Mouse (Mus musculus) ovary, postnatal 10 days (tissue): ENCODE results near the gene Zkscan6.

Source experiments
- DNase-seq: peaks from one replicate; pipeline ENCODE4 v3.0.0; 2022; ENCODE audit warnings: low spot score

Gene Zkscan6

DNA sequence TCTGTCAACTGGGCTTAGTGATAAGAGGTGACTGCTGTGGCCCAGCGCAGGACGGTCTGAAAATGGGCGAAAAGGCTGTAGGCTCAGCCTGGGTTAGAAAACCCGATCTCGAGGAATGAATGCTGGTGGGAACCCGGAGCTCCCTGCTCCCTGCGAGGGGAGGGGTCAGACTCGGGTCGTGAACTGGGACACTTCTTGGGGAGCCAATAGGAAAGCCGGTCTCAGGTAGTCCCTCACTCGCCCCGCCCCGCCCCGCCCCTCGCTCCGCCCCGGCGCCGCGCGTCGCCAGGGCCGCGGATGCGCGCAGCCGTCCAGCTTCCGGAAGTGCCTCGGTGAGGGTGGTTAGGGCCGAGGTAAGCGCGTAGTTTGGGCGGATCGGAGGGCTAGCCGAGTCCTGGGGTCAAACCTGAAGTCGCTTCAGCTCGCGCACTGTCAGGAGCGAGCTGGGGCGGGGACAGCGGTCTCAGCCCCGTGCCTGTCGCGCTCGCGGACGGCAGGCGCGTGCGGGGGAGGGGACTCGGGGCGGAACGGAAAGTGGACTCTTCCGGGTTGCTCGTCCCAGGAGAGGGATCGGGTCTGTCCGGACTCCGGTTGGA is at the start of gene Zkscan6:
TSS of gene Zkscan6 (plus strand) at position 267 of the 596 bp plus-strand sequence.
- peak; percentile 51 for DNase-seq

GRCm38 (mm10) chr11:65759350-65759749 is 47.6 kb upstream of the Zkscan6 start:
- DNase-seq = no peak

DNA sequence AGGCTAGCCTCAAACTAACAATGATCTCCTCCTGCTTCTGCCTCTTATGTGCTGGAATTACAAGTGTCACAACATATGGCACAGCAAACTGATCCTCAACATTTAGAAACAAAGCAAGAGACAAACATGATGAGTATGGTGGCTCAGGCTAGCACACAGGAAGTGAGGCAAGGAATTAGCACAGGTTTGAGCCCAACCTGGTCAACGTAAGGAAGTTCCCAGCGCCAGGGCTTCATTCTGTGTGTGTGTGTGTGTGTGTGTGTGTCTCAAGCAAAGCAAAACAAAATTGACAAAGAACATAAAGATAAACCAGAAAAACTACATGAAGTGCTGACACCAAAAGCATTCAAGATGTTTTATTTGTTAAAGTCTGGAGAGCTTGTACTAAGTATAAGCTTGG is 46.1 kb upstream of the Zkscan6 start:
- DNase-seq = no peak

- no peak for DNase-seq
Observed at GRCm38 (mm10) chr11:65768445-65768844, 38.5 kb upstream of the Zkscan6 start.

- DNase-seq = no peak
Observed at GRCm38 (mm10) chr11:65769990-65770389, 37.0 kb upstream of the Zkscan6 start.

- no peak for DNase-seq
Observed at GRCm38 (mm10) chr11:65771546-65771945, 35.4 kb upstream of the Zkscan6 start.

- no peak for DNase-seq
Observed at GRCm38 (mm10) chr11:65773535-65773934, 33.4 kb upstream of the Zkscan6 start.

- DNase-seq = no peak
Observed at GRCm38 (mm10) chr11:65773946-65774656, 32.9 kb upstream of the Zkscan6 start.

- DNase-seq = no peak
Observed at GRCm38 (mm10) chr11:65776906-65777611, 29.9 kb upstream of the Zkscan6 start.

DNA sequence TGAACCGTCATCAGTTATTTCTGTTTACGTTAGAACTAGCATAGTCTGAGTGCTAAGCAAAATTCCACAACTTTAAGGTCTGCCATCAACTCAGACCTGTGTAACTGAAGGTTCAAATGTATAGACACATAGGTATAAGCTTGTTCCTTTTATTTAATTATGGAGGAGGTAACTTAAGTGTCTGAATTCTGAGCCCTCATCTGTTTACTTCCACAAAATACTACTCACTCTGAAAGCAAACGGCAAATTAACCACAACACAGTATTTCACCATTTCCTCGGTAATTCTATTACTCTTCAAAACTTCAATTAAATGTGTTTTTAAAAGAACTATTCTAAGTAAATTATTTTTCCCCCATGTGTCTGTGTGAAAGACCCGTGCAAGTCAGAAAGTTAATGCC is 29.2 kb upstream of the Zkscan6 start:
- no peak for DNase-seq

GRCm38 (mm10) chr11:65779066-65779465 is 27.9 kb upstream of the Zkscan6 start:
- no peak for DNase-seq

DNA sequence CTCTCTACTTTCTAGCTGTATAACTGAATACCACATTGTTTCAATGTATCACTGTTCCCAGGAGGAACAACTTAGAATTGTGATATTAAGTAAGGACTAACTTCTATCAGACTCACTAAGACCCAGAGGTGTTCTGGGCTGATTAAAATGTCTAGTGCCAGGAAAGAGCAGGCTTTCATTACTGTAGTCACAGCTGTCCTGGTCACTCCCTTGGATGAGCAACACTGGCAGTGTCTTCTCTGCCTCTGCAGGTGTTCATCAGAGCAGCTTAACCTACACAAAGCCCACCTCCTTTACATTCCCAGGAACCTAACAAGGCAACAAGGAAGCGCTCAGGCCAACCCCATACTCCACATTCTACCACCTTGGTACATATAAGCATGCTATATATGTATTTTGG is 27.4 kb upstream of the Zkscan6 start:
- no peak for DNase-seq

DNA sequence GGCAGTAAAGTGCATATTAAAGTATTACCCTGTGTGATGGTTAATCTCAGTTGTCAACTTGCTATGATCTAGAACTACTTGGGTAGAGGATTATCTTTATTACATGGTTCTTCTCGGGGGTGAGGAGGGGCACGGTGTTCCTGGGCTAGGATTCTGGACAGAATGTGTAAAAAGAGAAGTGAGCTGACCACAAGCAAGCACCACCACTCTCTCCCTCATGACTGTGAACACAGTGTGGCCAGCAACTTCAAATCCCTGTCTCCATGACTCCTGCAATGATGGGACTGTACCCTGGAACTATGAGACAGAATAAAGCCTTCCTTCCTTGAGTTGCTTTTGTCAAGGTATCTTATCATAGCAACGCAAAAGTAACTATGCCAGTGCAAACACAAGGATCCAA is 25.4 kb upstream of the Zkscan6 start:
- DNase-seq = no peak

DNA sequence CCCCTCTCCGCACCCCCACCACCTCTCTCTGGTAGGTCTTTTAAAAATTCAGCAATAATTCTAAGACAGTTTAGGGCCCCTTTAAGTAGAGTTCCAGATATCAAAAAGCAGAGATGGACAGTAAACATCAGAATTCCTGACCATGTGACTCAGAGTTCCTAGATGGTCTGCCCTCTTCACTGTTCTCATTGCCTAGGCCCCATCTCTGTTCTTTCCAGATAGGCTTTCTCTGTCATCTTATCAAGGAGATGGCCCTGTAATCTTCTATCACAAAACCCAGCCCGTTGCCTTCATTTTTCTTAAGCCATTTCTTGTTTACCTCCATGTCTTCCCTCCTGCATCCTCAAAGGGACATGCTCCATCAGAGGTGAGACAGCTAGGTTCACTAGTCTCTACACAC is 20.8 kb upstream of the Zkscan6 start:
- no peak for DNase-seq

GRCm38 (mm10) chr11:65787421-65788151 is 19.4 kb upstream of the Zkscan6 start:
- DNase-seq = peak; percentile 22

- DNase-seq = peak; percentile 78
Observed at GRCm38 (mm10) chr11:65788154-65788553, 18.8 kb upstream of the Zkscan6 start, which contains the start of gene Map2k4. Gene Map2k4, minus strand, starts transcription at chr11:65788297.

GRCm38 (mm10) chr11:65794428-65795219 is 12.4 kb upstream of the Zkscan6 start:
- no peak for DNase-seq

DNA sequence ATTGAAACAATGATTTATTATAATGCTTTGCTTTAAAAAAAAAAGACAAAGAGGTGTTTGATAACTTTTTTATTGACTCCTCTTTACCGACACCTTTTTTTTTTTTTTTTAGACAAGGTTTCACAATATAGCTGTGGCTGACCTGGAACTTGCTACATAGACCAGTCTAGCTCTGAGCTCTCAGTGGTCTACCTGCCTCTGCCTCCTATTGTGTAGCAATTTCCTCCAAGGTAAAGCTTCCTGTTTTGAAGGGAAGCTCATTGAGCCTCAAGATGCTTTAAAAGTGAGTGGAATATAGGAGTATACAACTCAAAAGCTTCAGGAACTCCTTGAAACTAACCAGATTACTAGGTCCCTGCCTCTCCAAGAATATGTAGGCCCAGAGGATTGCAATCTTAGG is 11.1 kb upstream of the Zkscan6 start:
- DNase-seq = no peak

- no peak for DNase-seq
Observed at GRCm38 (mm10) chr11:65801899-65802298, 5.1 kb upstream of the Zkscan6 start.

- DNase-seq = peak; percentile 15
Observed at GRCm38 (mm10) chr11:65806321-65806904, 562 bp upstream of the Zkscan6 start.

DNA sequence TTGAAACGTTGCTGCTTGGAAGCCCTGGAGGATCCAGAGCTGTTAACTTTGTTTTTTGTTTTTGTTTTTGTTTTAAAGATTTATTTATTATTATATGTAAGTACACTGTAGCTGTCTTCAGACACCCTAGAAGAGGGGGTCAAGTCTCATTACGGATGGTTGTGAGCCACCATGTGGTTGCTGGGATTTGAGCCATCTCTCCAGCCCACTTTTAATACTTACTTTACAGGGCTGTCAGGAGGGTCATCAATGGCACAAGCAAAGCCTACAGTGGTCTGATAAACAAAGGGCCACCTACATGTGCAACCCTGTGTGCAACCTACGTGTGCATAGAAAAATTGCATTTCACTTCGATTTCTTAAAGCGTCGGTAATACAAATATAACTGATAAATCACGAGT is 626 bp downstream of the Zkscan6 start:
- no peak for DNase-seq
